Mouse (Mus musculus) Patski (cell line): ENCODE data around the gene Cep55. TPM values are rescaled to one million over a fixed set of nuclear protein-coding genes. Genes with fewer than 3 reads are reported as not detected.

Experiments used
- ATAC-seq: fragments of 100-300 bp; one replicate; pipeline ENCODE4 v1.8.0; 2021
- CTCF ChIA-PET: fragments of 350-600 bp; sonication (Branson Sonifier 250); formaldehyde crosslinking; loops from one replicate; lab custom pipeline; 2022; ENCODE audit warnings: inconsistent platforms; lab: Charles Lee
- POLR2A ChIA-PET: fragments of 350-600 bp; sonication (Branson Sonifier 250); formaldehyde crosslinking; loops from one replicate; lab custom pipeline; 2022; ENCODE audit warnings: antibody characterized with exemption, inconsistent platforms; lab: Charles Lee
- DNase-seq: peaks from one replicate; pipeline ENCODE4 v3.0.0-alpha.2; 2011; ENCODE audit warnings: low read depth, low spot score
- H3K27me3 ChIP-seq: fragments of 371-371 bp; one replicate; pipeline ENCODE4 v1.5.1; 2021
- CTCF ChIP-seq: fragments of 100-300 bp; IDR thresholded peaks from one replicate; pipeline ENCODE4 v1.5.1; 2021
- in situ Hi-C: fragments of 300-500 bp; cut with MboI; formaldehyde crosslinking; loops from 3 replicates; pipeline ENCODE4 v1.11.1; 2018; ENCODE audit warnings: low pct_unique_long_range_greater_than_20kb, mixed read lengths
- polyA plus RNA-seq: library from polyadenylated mRNA; unstranded; gene quantifications from one replicate; pipeline ENCODE4 v1.2.3, GENCODE M21; 2021

Cep55 gene
- polyA plus RNA-seq, 1 experiment from 2014 or later, result 24.5 TPM

GRCm38 (mm10) chr19:38056276-38056675 is 1.5 kb downstream of the Cep55 start:
- in situ Hi-C loops, result loop anchor here (10.0 kb wide), 1 partner anchor 461 kb away; no protein-coding TSS in a partner anchor
- CTCF ChIA-PET, result interaction anchor here (1.5 kb wide), 1 partner anchor 101 kb away, joined by 4 read pairs; no protein-coding TSS in a partner anchor
- TF ChIP-seq CTCF, result no peak
- DNase-seq (no peak), ATAC-seq (no peak)
- POLR2A ChIA-PET, result no interaction called here
- H3K27me3 ChIP-seq, result no peaks in the 10 kb centered on the region

DNA sequence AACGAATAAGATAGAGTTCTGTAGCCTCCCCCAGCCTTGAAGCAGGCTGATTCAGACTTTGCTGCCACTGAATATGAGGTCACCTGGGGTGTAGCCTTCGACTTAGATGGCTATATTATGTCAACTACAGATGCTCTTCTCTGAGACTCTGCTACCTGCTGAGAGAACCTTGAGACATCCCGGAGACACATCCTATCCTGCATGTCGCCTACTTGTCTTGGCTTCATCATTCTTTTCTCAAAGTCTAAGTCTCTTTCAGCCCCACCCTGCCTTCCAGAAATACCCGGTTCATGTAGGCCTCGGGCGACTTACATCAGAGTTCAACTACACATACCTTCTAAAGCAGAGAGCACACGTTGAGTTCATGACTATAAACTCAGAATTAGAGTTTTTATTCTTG is 2.1 kb downstream of the Cep55 start:
- no peak for TF ChIP-seq CTCF
- ChIA-PET POLR2A (no interaction called here), CTCF (interaction anchor here (1.5 kb wide), 1 partner anchor 101 kb away, joined by 4 read pairs; no protein-coding TSS in a partner anchor)
- ATAC-seq (no peak), DNase-seq (no peak)
- in situ Hi-C loops, result loop anchor here (10.0 kb wide), 1 partner anchor 462 kb away; no protein-coding TSS in a partner anchor
- H3K27me3 ChIP-seq, result no peaks in the 10 kb centered on the region

GRCm38 (mm10) chr19:38063201-38063600 is 8.4 kb downstream of the Cep55 start:
- ChIA-PET CTCF (no interaction called here), POLR2A (no interaction called here)

DNA sequence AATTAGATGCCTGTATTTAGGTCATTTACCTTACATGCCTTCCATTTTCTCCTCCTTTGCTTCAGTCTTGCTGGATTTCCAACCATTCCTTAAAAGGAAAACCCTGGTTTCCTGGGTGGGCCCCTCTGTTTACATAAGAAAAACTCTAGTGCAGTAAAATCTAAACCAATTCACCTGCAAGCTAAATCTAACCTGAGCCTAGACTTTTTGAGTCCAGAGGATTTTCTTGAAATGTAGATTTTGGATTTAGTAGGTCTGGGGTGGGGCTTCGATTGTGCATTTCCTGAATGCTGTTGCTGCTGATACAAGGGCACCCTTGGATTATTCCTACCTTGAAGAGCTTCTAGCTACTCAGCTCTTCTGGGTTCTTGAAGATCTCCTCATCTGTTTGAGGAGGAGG is 9.2 kb downstream of the Cep55 start:
- no peak for TF ChIP-seq CTCF
- ChIA-PET POLR2A (no interaction called here), CTCF (interaction anchor here (0.6 to 1.0 kb wide), 2 partner anchors 8 to 524 kb away, joined by 3 read pairs; no protein-coding TSS in a partner anchor)
- H3K27me3 ChIP-seq, result no peaks in the 10 kb centered on the region
- no peak for DNase-seq
- ATAC-seq, result no peak
- in situ Hi-C loops, result no loop called here

More at GRCm38 (mm10) chr19:38063201-38063600, 8.4 kb downstream of the Cep55 start:
- in situ Hi-C loops, result no loop called here
- H3K27me3 ChIP-seq, result no peaks in the 10 kb centered on the region
- TF ChIP-seq CTCF, result no peak
- ATAC-seq (no peak), DNase-seq (no peak)

GRCm38 (mm10) chr19:38073226-38073625 is 18.4 kb downstream of the Cep55 start:
- ChIA-PET POLR2A (no interaction called here), CTCF (no interaction called here)
- in situ Hi-C loops, result no loop called here
- ATAC-seq (no peak), DNase-seq (no peak)
- H3K27me3 ChIP-seq, result no peaks in the 10 kb centered on the region
- TF ChIP-seq CTCF, result no peak

GRCm38 (mm10) chr19:38075051-38075450 is 20.2 kb downstream of the Cep55 start:
- ChIA-PET CTCF (no interaction called here), POLR2A (no interaction called here)
- no peaks in the 10 kb centered on the region for H3K27me3 ChIP-seq
- TF ChIP-seq CTCF, result no peak
- ATAC-seq (no peak), DNase-seq (no peak)
- in situ Hi-C loops, result no loop called here

DNA sequence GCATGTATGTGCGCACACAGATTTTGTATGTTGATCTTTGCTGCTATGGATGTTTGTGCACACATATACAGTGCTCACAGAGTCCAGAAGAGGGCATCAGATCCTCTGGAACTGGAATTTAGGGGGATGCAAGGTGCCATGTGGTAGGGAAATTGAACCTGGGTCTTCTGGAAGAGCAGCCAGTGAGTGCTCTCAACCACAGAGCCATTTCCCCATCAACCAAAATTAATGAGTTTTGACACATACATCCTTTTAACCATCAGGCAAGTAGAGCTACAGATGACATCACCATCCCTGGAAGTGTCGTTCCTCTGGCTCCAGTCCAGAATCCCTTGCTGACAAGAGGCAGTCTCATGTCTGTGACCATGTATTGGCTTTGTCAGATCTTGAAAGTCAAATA is 21.4 kb downstream of the Cep55 start:
- peak; percentile 53 for TF ChIP-seq CTCF
- H3K27me3 ChIP-seq, result no peaks in the 10 kb centered on the region
- ATAC-seq, result no peak
- ChIA-PET POLR2A (no interaction called here), CTCF (interaction anchor here (1.6 kb wide), 1 partner anchor 276 kb away, joined by 3 read pairs; no protein-coding TSS in a partner anchor)
- in situ Hi-C loops, result no loop called here
- DNase-seq, result no peak

DNA sequence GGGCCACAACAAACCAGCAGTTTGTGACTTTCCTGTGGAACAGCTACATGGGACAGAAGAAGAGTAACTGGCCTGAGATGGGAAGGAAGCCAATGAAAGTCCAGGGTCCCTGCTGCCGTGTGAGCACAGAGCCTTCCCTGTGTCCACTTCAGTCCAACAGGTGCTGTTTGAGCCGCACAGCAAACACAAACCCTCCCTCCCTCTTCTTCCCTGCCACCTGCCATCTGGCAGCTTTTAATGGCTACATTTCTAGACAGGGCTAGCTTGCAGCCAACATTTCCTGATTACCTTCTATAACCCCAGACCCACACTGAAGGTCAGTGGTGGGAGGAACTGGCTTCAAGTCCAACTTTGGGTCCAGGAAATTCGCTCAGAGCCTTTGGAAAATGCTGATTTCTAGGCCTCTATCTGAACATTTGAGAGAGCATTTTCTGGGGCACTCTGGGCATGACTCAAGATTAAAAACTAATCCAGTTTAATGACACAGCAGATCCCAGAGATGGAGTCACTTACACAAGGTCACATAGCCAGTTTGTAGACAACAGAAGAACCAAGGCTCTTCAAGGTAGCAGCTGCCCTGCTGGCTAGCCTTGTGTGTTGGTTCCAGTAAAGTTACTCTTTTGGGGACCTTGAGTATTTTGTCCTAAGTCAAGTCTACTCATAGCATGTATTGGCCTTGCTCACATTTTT is 23.2 kb downstream of the Cep55 start:
- TF ChIP-seq CTCF, result no peak
- peaks cover 2% of the 10 kb centered on the region for H3K27me3 ChIP-seq
- in situ Hi-C loops, result no loop called here
- CTCF ChIA-PET, result interaction anchor here (0.9 kb wide), 1 partner anchor 9 kb away, joined by 3 read pairs; no protein-coding TSS in a partner anchor
- POLR2A ChIA-PET, result no interaction called here
- DNase-seq (no peak), ATAC-seq (no peak)

DNA sequence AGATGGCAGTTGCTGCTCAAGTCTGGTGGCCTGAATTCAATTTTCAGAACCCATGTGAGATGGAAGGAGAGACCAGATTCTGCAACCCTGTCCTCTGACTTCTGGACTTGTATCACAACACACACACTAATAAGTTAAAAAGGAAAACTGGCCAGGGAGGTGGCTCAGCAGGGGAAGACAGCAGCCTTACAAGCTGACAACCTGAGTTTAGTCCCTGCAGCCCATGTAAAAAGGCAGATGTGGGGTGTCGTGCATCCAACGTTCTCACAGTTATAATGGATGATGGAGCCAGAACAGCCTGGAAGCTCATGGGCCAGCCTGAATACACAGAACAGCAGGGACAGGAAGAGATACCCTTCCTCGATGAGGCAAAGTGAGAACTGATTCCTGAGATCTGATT is 26.6 kb downstream of the Cep55 start:
- ATAC-seq, result no peak
- TF ChIP-seq CTCF, result no peak
- H3K27me3 ChIP-seq, result peaks cover 23% of the 10 kb centered on the region
- in situ Hi-C loops, result loop anchor here (10.0 kb wide), 1 partner anchor 123 kb away; no protein-coding TSS in a partner anchor
- ChIA-PET POLR2A (no interaction called here), CTCF (interaction anchor here (1.9 kb wide), 1 partner anchor 12 kb away, joined by 4 read pairs; no protein-coding TSS in a partner anchor)
- no peak for DNase-seq

DNA sequence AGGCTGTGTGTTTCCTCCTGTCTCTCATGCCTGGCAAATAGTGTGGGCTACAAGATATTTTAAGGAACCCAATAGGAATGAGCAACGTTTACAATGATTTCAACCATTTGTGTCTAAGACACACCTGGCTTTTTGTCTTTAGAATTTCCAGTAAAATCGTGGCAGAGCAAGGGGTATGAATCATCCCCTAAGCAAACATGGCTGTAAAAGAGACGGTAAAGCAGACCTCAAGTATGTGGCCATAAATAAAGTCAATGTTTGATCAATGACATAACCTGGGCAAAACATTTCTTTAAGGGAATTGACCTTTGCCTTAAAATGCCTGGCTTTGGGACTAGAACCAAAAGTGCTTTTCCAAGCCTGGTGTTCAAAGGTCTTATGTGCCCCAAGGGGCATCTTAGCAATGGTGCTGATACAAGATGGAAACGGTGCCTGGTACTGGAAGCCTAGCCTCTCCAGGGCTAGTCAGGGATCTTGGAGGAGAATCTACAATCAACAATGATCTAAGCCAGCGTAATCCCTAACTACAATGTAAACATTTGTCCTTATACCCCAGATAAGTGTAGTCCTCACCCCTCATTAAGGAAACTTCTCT is 28.2 kb downstream of the Cep55 start:
- H3K27me3 ChIP-seq, result peaks cover 37% of the 10 kb centered on the region
- DNase-seq (no peak), ATAC-seq (no peak)
- ChIA-PET POLR2A (no interaction called here), CTCF (no interaction called here)
- in situ Hi-C loops, result loop anchor here (10.0 kb wide), 1 partner anchor 122 kb away; no protein-coding TSS in a partner anchor
- no peak for TF ChIP-seq CTCF

GRCm38 (mm10) chr19:38085841-38086240 is 31.0 kb downstream of the Cep55 start:
- no peak for ATAC-seq
- in situ Hi-C loops, result loop anchor here (10.0 kb wide), 1 partner anchor 119 kb away; no protein-coding TSS in a partner anchor
- TF ChIP-seq CTCF, result no peak
- ChIA-PET CTCF (no interaction called here), POLR2A (no interaction called here)
- H3K27me3 ChIP-seq, result peaks cover 58% of the 10 kb centered on the region
- DNase-seq, result no peak
